Comparison of ENCODE assay signal across 9 mouse cellular contexts in genomic region chr11:71052554-71052953, GRCm38 (mm10). TPM values are rescaled to one million over a fixed set of nuclear protein-coding genes. Genes with fewer than 3 reads are reported as not detected.
DNase-seq lines count a peak whose midpoint lies in the region; ATAC-seq and TF ChIP-seq lines count a peak whose summit lies in the region.
"Had no signal": no experiment of that assay in that cellular context is flagged by ENCODE, and none has a peak within 500 bp of the region (broad histone marks: within the 10 kb centered on the region; RNA-seq: fewer than 3 reads in every experiment).

No protein-coding gene starts in this region.

- peak; percentile 81; the same call in 1 of the 2 replicates for ATAC-seq in frontal cortex, adult (ENCODE audit: low TSS enrichment)
- ATAC-seq in liver, embryonic 12.5 days: no peak
- ATAC-seq in neural tube, embryonic 15.5 days (ENCODE audit: low FRiP score): peak; percentile 75
- no peak for ATAC-seq in intestine, embryonic 15.5 days

- TF ChIP-seq CTCF in liver, adult 2 months (IDR thresholded peaks at IDR 0.05; ENCODE audit: low read depth, low read length): 0 out of 2 replicates have a peak, but pooled peaks have one; percentile 10

- H3K4me1 ChIP-seq in liver, adult 2 months (ENCODE audit: control insufficient read depth, insufficient read depth, low read length): no peaks in the 10 kb centered on the region
- H3K4me1 ChIP-seq in liver, embryonic 12.5 days: no peaks in the 10 kb centered on the region
- no peaks in the 10 kb centered on the region for H3K4me1 ChIP-seq in neural tube, embryonic 15.5 days
- no peaks in the 10 kb centered on the region for H3K4me1 ChIP-seq in intestine, embryonic 15.5 days (replicated peaks)
- H3K4me1 ChIP-seq: neural tube, embryonic 12.5 days had no signal

- WGBS in liver, adult 2 months: 6% methylated on average over 1 of the region's 1 CpGs
- WGBS in liver, embryonic 12.5 days (ENCODE audit: insufficient replicate concordance): 3% methylated on average over 1 of the region's 1 CpGs
- WGBS in neural tube, embryonic 15.5 days: 6% methylated on average over 1 of the region's 1 CpGs
- WGBS in intestine, embryonic 15.5 days: 8% methylated on average over 1 of the region's 1 CpGs

- DNase-seq in frontal cortex, postnatal 10 days (ENCODE audit: low spot score in 2 of 2): no peak
- DNase-seq in liver, adult 2 months (ENCODE audit: extremely low read depth, low read depth, low spot score): peak; percentile 52
- peak; percentile 71 for DNase-seq in brain, adult 2 months (ENCODE audit: low read depth, low spot score)
- no peak for DNase-seq in spleen, adult 18-20 months

- TF ChIP-seq POLR2A in liver, adult 2 months (IDR thresholded peaks at IDR 0.05; ENCODE audit: extremely low read depth, insufficient read depth, low read length): no peak

- no peaks in the 10 kb centered on the region for H3K9me3 ChIP-seq in liver, embryonic 12.5 days (replicated peaks)
- no peaks in the 10 kb centered on the region for H3K9me3 ChIP-seq in neural tube, embryonic 15.5 days (replicated peaks)
- H3K9me3 ChIP-seq in intestine, embryonic 15.5 days: no peaks in the 10 kb centered on the region
- H3K9me3 ChIP-seq: neural tube, embryonic 12.5 days had no signal

- H3K27me3 ChIP-seq in liver, adult 2 months (ENCODE audit: control insufficient read depth, insufficient read depth, low read length): no peaks in the 10 kb centered on the region
- H3K27me3 ChIP-seq in liver, embryonic 12.5 days (replicated peaks): no peaks in the 10 kb centered on the region
- H3K27me3 ChIP-seq in neural tube, embryonic 15.5 days (replicated peaks): no peaks in the 10 kb centered on the region
- no peaks in the 10 kb centered on the region for H3K27me3 ChIP-seq in intestine, embryonic 15.5 days (replicated peaks)
- H3K27me3 ChIP-seq: neural tube, embryonic 12.5 days had no signal

- no peaks in the 10 kb centered on the region for H3K36me3 ChIP-seq in liver, adult 2 months (ENCODE audit: control insufficient read depth, insufficient read depth, low read length)
- no peaks in the 10 kb centered on the region for H3K36me3 ChIP-seq in liver, embryonic 12.5 days
- no peaks in the 10 kb centered on the region for H3K36me3 ChIP-seq in neural tube, embryonic 15.5 days
- no peaks in the 10 kb centered on the region for H3K36me3 ChIP-seq in intestine, embryonic 15.5 days
- H3K36me3 ChIP-seq: neural tube, embryonic 12.5 days had no signal

- no peak overlapping the region for H3K4me2 ChIP-seq in liver, embryonic 12.5 days
- H3K4me2 ChIP-seq in neural tube, embryonic 15.5 days: no peak overlapping the region
- H3K4me2 ChIP-seq in intestine, embryonic 15.5 days (replicated peaks): no peak overlapping the region
- H3K4me2 ChIP-seq: neural tube, embryonic 12.5 days had no signal

- no peak overlapping the region for H3K4me3 ChIP-seq in liver, adult 2 months (ENCODE audit: insufficient read depth, low read depth, low read length)
- H3K4me3 ChIP-seq in liver, embryonic 12.5 days: no peak overlapping the region
- no peak overlapping the region for H3K4me3 ChIP-seq in neural tube, embryonic 15.5 days (replicated peaks)
- H3K4me3 ChIP-seq in intestine, embryonic 15.5 days (replicated peaks): no peak overlapping the region
- H3K4me3 ChIP-seq: neural tube, embryonic 12.5 days had no signal

- no peak overlapping the region for H3K9ac ChIP-seq in liver, adult 2 months (ENCODE audit: low read depth, low read length)
- H3K9ac ChIP-seq in liver, embryonic 12.5 days: no peak overlapping the region
- no peak overlapping the region for H3K9ac ChIP-seq in neural tube, embryonic 15.5 days (replicated peaks)
- H3K9ac ChIP-seq in intestine, embryonic 15.5 days: no peak overlapping the region
- H3K9ac ChIP-seq: neural tube, embryonic 12.5 days had no signal

- no peaks in the 10 kb centered on the region for H3K79me2 ChIP-seq in liver, adult 2 months (ENCODE audit: control insufficient read depth, insufficient read depth, low read length)

- H3K27ac ChIP-seq in liver, adult 2 months (replicated peaks; ENCODE audit: insufficient read depth, low read depth, low read length): no peak overlapping the region
- no peak overlapping the region for H3K27ac ChIP-seq in liver, embryonic 12.5 days
- no peak overlapping the region for H3K27ac ChIP-seq in neural tube, embryonic 15.5 days (replicated peaks)
- H3K27ac ChIP-seq in intestine, embryonic 15.5 days: no peak overlapping the region
- H3K27ac ChIP-seq: neural tube, embryonic 12.5 days had no signal

RNA-seq across cellular contexts. Expression of gene 6330403K07Rik, which starts 19.2 kb away (rescaled TPM):
- 0.20 TPM in 1 of 2 replicates, not detected in the other for total RNA-seq in liver, adult 2 months (2014; rRNA removed)
- polyA plus RNA-seq in liver, adult 2 months (2012; rRNA removed): not detected in 2 replicates
- polyA plus RNA-seq in liver, embryonic 12.5 days (2016; fragmentation: Nextera tagmentation; extraction: Ambion mirVana): 12.9 and 14.1 TPM in 2 replicates
- polyA plus RNA-seq in neural tube, embryonic 15.5 days (2015; fragmentation: Nextera tagmentation; extraction: Ambion mirVana): 567 and 742 TPM in 2 replicates
- 67.9 and 76.7 TPM in 2 replicates for polyA plus RNA-seq in intestine, embryonic 15.5 days (2015; fragmentation: Nextera tagmentation; extraction: Ambion mirVana)

RNA-seq across cellular contexts. Expression of gene Derl2, which starts 32.9 kb away (rescaled TPM):
- total RNA-seq in liver, adult 2 months (2014; rRNA removed): 56.4 and 59.0 TPM in 2 replicates
- polyA plus RNA-seq in liver, adult 2 months (2012; rRNA removed): 49.4 and 58.5 TPM in 2 replicates
- polyA plus RNA-seq in liver, embryonic 12.5 days (2016; fragmentation: Nextera tagmentation; extraction: Ambion mirVana): 34.8 and 41.4 TPM in 2 replicates
- polyA plus RNA-seq in neural tube, embryonic 15.5 days (2015; fragmentation: Nextera tagmentation; extraction: Ambion mirVana): 27.9 and 31.1 TPM in 2 replicates
- 63.4 and 71.8 TPM in 2 replicates for polyA plus RNA-seq in intestine, embryonic 15.5 days (2015; fragmentation: Nextera tagmentation; extraction: Ambion mirVana)

RNA-seq across cellular contexts. Expression of gene Mis12, which starts 33.1 kb away (rescaled TPM):
- 7.8 and 9.7 TPM in 2 replicates for total RNA-seq in liver, adult 2 months (2014; rRNA removed)
- 2.7 and 3.0 TPM in 2 replicates for polyA plus RNA-seq in liver, adult 2 months (2012; rRNA removed)
- polyA plus RNA-seq in liver, embryonic 12.5 days (2016; fragmentation: Nextera tagmentation; extraction: Ambion mirVana): 29.3 and 31.4 TPM in 2 replicates
- polyA plus RNA-seq in neural tube, embryonic 15.5 days (2015; fragmentation: Nextera tagmentation; extraction: Ambion mirVana): 29.8 and 34.2 TPM in 2 replicates
- polyA plus RNA-seq in intestine, embryonic 15.5 days (2015; fragmentation: Nextera tagmentation; extraction: Ambion mirVana): 34.3 and 35.5 TPM in 2 replicates

RNA-seq across cellular contexts. Expression of gene Dhx33, which starts 48.3 kb away (rescaled TPM):
- total RNA-seq in liver, adult 2 months (2014; rRNA removed): 7.8 and 9.0 TPM in 2 replicates
- polyA plus RNA-seq in liver, adult 2 months (2012; rRNA removed): 13.8 and 22.0 TPM in 2 replicates
- 15.3 and 16.3 TPM in 2 replicates for polyA plus RNA-seq in liver, embryonic 12.5 days (2016; fragmentation: Nextera tagmentation; extraction: Ambion mirVana)
- polyA plus RNA-seq in neural tube, embryonic 15.5 days (2015; fragmentation: Nextera tagmentation; extraction: Ambion mirVana): 12.3 and 13.5 TPM in 2 replicates
- 15.0 and 16.0 TPM in 2 replicates for polyA plus RNA-seq in intestine, embryonic 15.5 days (2015; fragmentation: Nextera tagmentation; extraction: Ambion mirVana)

Comparison
In these comparisons a context has a peak if more than half of its experiments do, and no peak if none do; other contexts are left out.
1. RNA of gene 6330403K07Rik, which starts 19.2 kb away (polyA plus RNA-seq): 567 to 742 TPM in neural tube, embryonic 15.5 days, 67.9 to 76.7 TPM in intestine, embryonic 15.5 days and 12.9 to 14.1 TPM in liver, embryonic 12.5 days; not detected in liver, adult 2 months; every median in the first group is over 10 times any median in the second.
2. ATAC-seq: peak in frontal cortex, adult (single experiment) and neural tube, embryonic 15.5 days (single experiment); none in liver, embryonic 12.5 days (single experiment) and intestine, embryonic 15.5 days (single experiment).
3. DNase-seq: peak in liver, adult 2 months (single experiment) and brain, adult 2 months (single experiment); none in frontal cortex, postnatal 10 days (0 of 2) and spleen, adult 18-20 months (0 of 2).